Mouse (Mus musculus): Measurements from ENCODE around the gene Fam25c.

DNA sequence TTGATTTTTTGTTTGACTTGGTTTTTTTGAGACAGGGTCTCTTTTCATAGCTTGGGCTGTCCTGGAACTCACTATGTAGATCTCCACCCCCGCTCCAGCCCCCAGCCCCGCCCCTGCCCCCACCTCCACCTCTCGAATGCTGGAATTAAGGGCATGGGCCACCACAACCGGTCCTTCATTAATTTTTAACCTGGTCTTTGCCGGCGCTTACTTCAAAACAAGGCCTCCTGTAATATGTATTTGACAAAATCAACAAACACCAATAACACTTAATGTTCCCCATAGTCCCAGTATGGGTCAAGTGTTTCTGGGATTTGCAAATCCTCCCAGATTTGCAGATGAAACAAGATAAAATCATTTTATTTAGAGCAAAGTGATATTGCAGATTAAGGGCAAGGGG, 5.0 kb upstream of the Fam25c start:
- no peak for TF ChIP-seq CTCF (IDR thresholded peaks at IDR 0.05 in 2 of 3, conservative IDR thresholded peaks at IDR 0.05 in 1 of 3; ENCODE audit: control insufficient read depth in 1 of 3, insufficient read depth in 1 of 3, low read depth in 2 of 3, low read length in 3 of 3, poor library complexity in 1 of 3, severe bottlenecking in 1 of 3)
- no peak for TF ChIP-seq JUND (IDR thresholded peaks at IDR 0.05; ENCODE audit: low read depth, low read length)
- TF ChIP-seq UBTF (IDR thresholded peaks at IDR 0.05; ENCODE audit: borderline replicate concordance, insufficient read depth, low read depth, low read length) = no peak
- TF ChIP-seq HCFC1 (IDR thresholded peaks at IDR 0.05; ENCODE audit: low read depth, low read length) = no peak
- no peak for TF ChIP-seq MXI1 (IDR thresholded peaks at IDR 0.05; ENCODE audit: low read depth, low read length)
- no peak for TF ChIP-seq USF1 (IDR thresholded peaks at IDR 0.05; ENCODE audit: low read depth, low read length)
- TF ChIP-seq CHD2 (IDR thresholded peaks at IDR 0.05; ENCODE audit: low read length) = no peak

Data from MEL (cell line).